Mouse (Mus musculus) adrenal gland, adult 8-10 months (tissue): ENCODE results near the gene Cenpc1. TPM values are rescaled to one million over a fixed set of nuclear protein-coding genes. Genes with fewer than 3 reads are reported as not detected.

ENCODE experiments used
- DNase-seq: peaks from one replicate; pipeline ENCODE4 v3.0.0; 2022
- total RNA-seq, 4 experiments: library from RNA; stranded (reverse); gene quantifications; 2 replicates each; pipeline ENCODE4 v1.2.4; 2022

Gene Cenpc1
- total RNA-seq, 4 experiments from 2014 or later, result 15.9 to 23.6 (median 18.3) TPM

DNA sequence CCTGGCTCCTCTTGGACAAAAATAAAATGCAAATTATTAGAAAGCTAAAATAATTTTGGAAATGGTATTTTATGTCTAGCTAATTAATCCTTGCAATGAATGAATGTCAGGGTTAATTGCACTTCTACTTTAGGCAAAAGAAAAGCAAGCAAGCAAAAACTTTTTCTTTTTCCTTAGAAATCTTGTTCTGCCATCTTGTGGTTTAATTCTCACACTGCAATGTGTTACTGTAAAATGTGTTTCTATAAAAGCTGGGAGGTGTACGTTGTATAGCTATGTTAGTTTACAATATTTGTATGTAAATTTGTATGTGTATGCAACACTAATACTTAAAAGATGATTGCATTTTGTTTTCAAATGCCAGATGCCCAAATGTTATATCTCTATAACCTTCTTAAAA is 70.8 kb downstream of the Cenpc1 start:
- no peak for DNase-seq

DNA sequence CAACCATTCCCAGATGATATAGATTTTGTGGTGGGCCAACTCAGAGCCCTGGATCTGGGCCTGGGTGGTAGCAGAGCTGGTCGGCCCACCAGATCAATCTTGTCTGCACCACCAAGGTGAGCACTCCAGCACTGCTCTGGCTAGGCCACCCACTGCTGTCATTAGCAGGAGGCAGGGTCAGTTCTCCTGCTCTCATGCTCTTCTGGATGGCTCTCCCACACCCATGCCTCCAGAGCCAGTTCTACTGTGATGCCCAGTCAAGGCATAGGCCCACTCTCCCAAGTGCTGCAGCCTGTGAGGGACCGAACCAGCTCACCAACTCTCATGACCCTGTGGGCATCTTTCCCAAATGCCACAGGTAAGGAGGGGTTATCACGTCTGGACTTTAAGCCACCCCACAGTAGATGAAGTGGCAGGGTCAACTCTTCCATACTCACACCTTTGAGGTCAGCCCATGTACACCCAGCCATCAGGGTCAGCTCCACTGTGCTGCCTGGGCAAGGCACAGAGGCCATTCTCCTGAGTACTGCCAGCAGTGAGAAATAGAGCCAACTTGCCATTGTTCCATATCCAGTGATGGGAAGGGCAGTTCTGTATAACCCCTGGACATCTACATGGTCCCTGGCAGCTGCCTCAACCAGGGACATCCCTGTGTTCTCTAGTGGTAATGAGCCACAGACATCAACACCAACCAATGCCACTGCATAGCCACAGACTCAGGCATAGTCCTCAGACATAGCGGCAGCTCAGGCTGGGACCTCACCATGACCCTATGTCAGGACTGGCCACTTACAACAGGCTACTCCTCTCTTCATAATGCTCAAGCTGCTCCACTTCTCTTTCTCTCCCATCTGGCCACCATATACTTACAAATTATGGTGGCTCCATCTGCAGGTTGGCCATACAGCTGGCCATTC is 72.3 kb downstream of the Cenpc1 start:
- no peak for DNase-seq

DNA sequence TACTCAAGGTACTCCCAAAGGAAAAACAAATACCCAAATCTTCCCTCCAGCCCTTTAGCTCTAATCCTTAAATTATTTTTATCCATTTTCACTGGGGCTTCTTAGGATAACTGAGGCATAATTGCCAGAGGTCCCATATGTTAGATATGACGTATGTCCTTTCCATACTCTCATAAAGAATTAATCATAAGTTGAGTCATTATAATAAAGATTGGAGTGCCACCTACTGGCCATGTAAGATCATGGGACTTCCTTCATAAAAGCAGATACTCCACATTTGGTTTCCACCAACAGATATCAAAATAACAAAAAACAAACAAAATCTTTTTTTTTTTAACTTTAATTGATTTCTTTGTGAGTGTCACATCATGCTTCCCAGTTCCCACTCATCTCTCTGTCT is 73.3 kb downstream of the Cenpc1 start:
- DNase-seq, result no peak

DNA sequence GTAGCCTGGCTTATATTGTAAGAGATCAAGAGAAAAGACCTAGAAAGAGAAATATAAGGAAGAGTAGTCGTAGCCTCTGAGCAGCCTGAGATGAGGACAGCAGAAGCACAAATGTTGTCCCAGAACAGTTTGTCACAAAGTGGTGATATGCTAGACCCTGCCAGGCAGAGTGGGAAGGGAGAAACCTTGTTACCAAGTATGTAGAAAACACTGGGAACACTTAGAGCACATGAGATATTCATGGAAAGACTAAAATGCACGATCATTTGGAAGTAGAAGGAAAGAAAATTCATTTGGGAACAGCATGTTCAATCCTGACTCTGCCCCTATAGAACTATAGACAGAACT is 77.9 kb downstream of the Cenpc1 start:
- DNase-seq, result no peak

DNA sequence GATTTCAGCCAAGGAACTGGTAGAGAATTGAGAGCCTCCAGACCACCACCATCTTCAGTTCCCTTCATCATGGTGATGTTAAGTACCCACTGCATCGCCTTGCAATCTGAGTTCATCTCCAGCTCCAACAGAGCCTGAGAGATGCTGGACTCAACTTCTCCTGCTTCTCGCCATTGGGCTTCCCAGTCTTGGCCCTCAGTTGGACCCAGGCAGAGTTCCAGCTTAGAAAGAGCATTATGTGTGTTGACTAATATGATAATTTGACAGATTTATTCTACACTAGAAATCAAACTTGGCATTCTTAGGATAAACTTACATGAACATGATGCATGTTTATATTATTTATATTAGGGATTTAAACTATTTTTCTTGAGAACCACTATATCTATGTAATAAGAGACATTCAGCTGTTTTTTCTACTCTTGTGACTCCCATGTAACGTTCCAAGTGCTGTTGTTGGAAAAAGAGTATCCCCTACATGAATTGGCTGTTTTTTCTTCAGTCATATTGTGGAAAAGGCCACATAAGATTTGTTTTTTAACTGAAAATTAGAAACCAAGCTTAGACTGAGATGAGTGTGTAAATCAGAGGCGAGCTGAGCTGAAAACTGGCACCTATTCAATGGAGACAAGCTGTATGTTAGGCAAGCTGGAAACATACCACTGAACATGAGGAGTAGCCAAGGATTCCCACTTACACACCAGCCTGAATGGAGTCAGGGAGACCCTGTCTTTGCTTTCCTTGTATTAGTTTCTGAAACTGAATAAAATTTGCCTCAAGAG is 78.5 kb downstream of the Cenpc1 start:
- DNase-seq, result no peak

DNA sequence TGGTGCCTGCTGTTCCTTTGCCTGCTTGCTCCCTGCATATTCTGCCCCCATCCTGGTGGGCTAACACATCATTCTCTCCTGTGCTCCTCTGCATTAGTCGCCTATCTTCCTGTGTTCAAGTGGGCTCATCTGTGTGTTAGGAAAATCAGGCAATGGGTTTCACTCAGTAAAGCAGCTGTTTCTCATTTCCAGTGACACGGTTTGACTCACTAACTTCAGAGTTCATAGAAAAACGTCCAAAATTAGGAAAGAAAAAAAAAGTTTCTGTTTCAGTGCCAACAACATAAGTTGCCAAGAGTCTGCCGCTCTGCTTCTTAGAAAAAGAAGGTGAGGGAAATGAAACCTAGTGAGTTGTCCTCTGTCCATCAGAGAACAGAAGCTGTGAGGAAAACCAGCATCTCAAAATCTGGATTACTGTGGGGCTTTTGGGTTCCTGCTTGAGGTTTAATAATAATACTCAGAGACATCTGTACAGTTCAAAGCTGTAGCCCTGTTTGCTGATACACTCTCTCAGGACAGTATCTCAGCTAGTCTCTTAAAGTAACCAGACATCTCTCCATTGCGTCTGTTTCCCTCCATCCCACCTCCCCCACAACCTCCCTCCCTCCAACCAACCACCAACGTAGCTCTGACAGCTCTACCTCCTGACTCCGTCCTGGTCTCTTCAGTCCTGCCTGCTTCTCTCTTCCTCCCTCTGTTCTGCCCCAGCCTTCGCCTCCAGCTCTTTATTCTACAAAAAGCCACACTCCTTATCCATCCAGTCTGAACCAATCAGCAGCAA is 87.5 kb downstream of the Cenpc1 start:
- no peak for DNase-seq

DNA sequence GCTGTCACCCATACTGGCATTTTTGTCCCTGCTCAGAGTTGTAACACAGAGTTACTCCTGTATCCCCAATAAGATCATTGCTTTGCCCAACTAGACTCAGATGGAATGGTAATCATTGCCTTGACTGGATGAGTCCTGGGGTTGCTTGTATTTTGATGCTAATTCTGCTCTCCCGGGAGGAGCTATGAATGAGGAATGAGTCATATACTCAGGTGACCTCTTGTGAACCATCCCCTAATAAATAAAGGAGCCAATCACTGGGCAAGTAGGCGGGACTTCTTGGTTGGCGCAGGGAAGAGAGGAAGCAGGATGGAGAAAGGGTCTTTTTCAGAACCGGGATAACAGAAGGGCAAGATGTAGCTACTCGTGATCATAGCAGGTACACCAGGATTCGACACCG is 102.6 kb downstream of the Cenpc1 start:
- no peak for DNase-seq

Other genes starting within 250 kb of the Cenpc1 start
- gene Stap1, start 6.2 kb upstream of the Cenpc1 start, total RNA-seq, result 1 to 10 TPM in 3 of 4 experiments, under 1 TPM in 1; 0.67 to 3.2 (median 1.4) TPM
- gene Uba6, start 107.2 kb upstream of the Cenpc1 start, total RNA-seq, result 10 to 100 TPM; 14.9 to 24.5 (median 19.7) TPM
- gene Gnrhr, start 132.3 kb upstream of the Cenpc1 start, total RNA-seq, result under 1 TPM; 0.31 to 0.64 (median 0.47) TPM
- gene Tmprss11c, start 223.7 kb upstream of the Cenpc1 start, total RNA-seq, result not detected